Comparison of ENCODE assay signal across 8 mouse cellular contexts in the genomic region with DNA sequence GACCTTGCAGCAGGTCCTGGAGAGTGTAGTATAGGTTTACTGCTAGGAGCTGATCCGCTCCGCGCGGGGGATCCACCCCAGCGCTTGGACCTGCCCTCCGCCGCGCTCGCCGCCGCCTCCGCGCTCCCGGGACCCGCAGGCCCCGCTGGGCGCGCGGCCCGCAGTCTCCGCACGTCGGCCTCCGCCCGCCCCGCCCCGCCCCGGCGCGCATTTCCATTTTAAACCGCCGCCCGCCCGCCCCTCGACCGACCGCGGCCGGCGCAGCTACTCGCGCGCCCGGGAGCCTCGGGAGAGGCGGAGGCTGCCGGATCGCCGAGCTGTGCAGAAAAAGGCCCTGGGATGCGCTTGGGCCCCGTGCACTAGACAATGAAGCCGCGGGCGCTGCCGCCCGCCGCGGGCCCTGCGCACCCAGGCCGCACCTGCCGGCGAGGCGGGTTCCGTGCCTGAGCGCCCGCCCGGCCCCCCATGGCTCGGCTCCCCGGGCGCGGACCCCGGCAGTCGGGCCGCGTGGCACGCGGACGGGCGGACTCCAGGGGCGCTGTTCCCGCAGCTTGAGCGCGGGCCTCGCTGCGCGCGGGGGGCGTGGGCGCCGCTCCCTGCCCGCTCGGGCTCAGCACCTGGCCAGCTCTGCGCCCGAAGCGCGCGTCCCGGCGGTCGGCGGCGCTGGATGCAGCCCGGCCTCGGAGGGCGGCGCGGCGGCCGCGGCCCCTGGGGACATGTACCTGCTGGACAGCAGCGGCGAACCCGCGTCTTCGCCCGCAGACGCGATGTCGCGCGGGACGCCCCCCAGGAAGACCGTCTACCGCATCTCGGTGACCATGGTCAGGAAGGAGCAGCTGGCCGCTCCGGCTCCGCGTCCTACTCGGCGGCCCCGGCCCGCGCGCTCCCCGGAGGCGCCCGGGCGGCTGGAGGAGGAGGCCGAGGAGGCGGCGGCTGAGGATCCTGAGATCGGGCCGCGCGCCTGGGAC.
A peak's percentile ranks its signal among the peaks of the same experiment; 100 is the strongest.
DNase-seq lines count a peak whose midpoint lies in the region; ATAC-seq and TF ChIP-seq lines count a peak whose summit lies in the region.

No protein-coding gene starts in this region.

- peak; percentile 82 for ATAC-seq in forebrain, embryonic 12.5 days (ENCODE audit: low FRiP score)
- ATAC-seq in heart, embryonic 15.5 days (replicated peaks; ENCODE audit: insufficient number of reproducible peaks, insufficient read depth, low FRiP score, low read depth): peak; percentile 75
- peak; percentile 68 for ATAC-seq in liver, embryonic 15.5 days (ENCODE audit: insufficient read depth)
- peak; percentile 70 for ATAC-seq in neural tube, embryonic 15.5 days (ENCODE audit: low FRiP score)

- H3K27me3 ChIP-seq in C2C12 (ENCODE audit: control insufficient read depth, insufficient read depth, insufficient read length): no peaks in the 10 kb centered on the region
- peaks cover 18% of the 10 kb centered on the region; the same call in 1 of the 2 replicates for H3K27me3 ChIP-seq in forebrain, embryonic 12.5 days
- H3K27me3 ChIP-seq in heart, embryonic 15.5 days: peaks cover 14% of the 10 kb centered on the region; the same call in 1 of the 2 replicates
- peaks cover 51% of the 10 kb centered on the region for H3K27me3 ChIP-seq in liver, embryonic 15.5 days
- no peaks in the 10 kb centered on the region for H3K27me3 ChIP-seq in neural tube, embryonic 15.5 days (replicated peaks)

- peak; percentile 79 for DNase-seq in brain, embryonic 18.5 days (ENCODE audit: low read depth, low spot score)
- peak; percentile 72 to 84 for DNase-seq in kidney, postnatal 36 days
- DNase-seq in thymus, postnatal 4 days: peak; percentile 79

- under 1% methylated on average over 131 of the region's 146 CpGs for WGBS in forebrain, embryonic 12.5 days
- WGBS in heart, embryonic 15.5 days: under 1% methylated on average over 135 of the region's 146 CpGs
- under 1% methylated on average over 128 of the region's 146 CpGs for WGBS in liver, embryonic 15.5 days (ENCODE audit: insufficient replicate concordance)
- whole genome bisulfite sequencing in neural tube, embryonic 15.5 days: under 1% methylated on average over 137 of the region's 146 CpGs

- peaks cover 45% of the 10 kb centered on the region for H3K79me2 ChIP-seq in C2C12 (ENCODE audit: control insufficient read depth, insufficient read depth)

- H3K79me3 ChIP-seq in C2C12 (ENCODE audit: low read depth): peaks cover 23% of the 10 kb centered on the region

- H3ac ChIP-seq in C2C12 (ENCODE audit: control insufficient read depth, insufficient read length, low read depth): peak overlapping the region; percentile 91

- peak overlapping the region; percentile 99 for H3K4me2 ChIP-seq in forebrain, embryonic 12.5 days
- peak overlapping the region; percentile 97 for H3K4me2 ChIP-seq in heart, embryonic 15.5 days
- H3K4me2 ChIP-seq in liver, embryonic 15.5 days: peak overlapping the region; percentile 72
- H3K4me2 ChIP-seq in neural tube, embryonic 15.5 days: peak overlapping the region; percentile 78

- H3K4me1 ChIP-seq in forebrain, embryonic 12.5 days: peaks cover 74% of the 10 kb centered on the region
- H3K4me1 ChIP-seq in heart, embryonic 15.5 days (replicated peaks): peaks cover 46% of the 10 kb centered on the region
- peaks cover 22% of the 10 kb centered on the region; the same call in 1 of the 2 replicates for H3K4me1 ChIP-seq in liver, embryonic 15.5 days (replicated peaks)
- peaks cover 73% of the 10 kb centered on the region for H3K4me1 ChIP-seq in neural tube, embryonic 15.5 days

- peak overlapping the region; percentile 38 for H3K4me3 ChIP-seq in C2C12 (ENCODE audit: insufficient read depth, poor library complexity, severe bottlenecking)
- peak overlapping the region; percentile 75 for H3K4me3 ChIP-seq in forebrain, embryonic 12.5 days (replicated peaks)
- peak overlapping the region; percentile 68 for H3K4me3 ChIP-seq in heart, embryonic 15.5 days
- H3K4me3 ChIP-seq in liver, embryonic 15.5 days (replicated peaks): peak overlapping the region; percentile 58
- peak overlapping the region; percentile 86 for H3K4me3 ChIP-seq in neural tube, embryonic 15.5 days (replicated peaks)

- no peaks in the 10 kb centered on the region for H3K36me3 ChIP-seq in C2C12 (ENCODE audit: control insufficient read depth, insufficient read depth)
- no peaks in the 10 kb centered on the region for H3K36me3 ChIP-seq in forebrain, embryonic 12.5 days (replicated peaks)
- H3K36me3 ChIP-seq in heart, embryonic 15.5 days: no peaks in the 10 kb centered on the region
- H3K36me3 ChIP-seq in liver, embryonic 15.5 days (replicated peaks): no peaks in the 10 kb centered on the region
- H3K36me3 ChIP-seq in neural tube, embryonic 15.5 days: no peaks in the 10 kb centered on the region

- H3K9me3 ChIP-seq in forebrain, embryonic 12.5 days: no peaks in the 10 kb centered on the region
- H3K9me3 ChIP-seq in heart, embryonic 15.5 days (replicated peaks): no peaks in the 10 kb centered on the region
- H3K9me3 ChIP-seq in liver, embryonic 15.5 days (replicated peaks): no peaks in the 10 kb centered on the region
- H3K9me3 ChIP-seq in neural tube, embryonic 15.5 days (replicated peaks): no peaks in the 10 kb centered on the region

- no peak for TF ChIP-seq CTCF in C2C12 (IDR thresholded peaks at IDR 0.05; ENCODE audit: control insufficient read depth, insufficient read depth, insufficient read length)

- H3K27ac ChIP-seq in forebrain, embryonic 12.5 days: peak overlapping the region; percentile 96
- H3K27ac ChIP-seq in heart, embryonic 15.5 days: peak overlapping the region; percentile 44
- H3K27ac ChIP-seq in liver, embryonic 15.5 days (replicated peaks): no peak overlapping the region
- H3K27ac ChIP-seq in neural tube, embryonic 15.5 days (replicated peaks): peak overlapping the region; percentile 94

- peak overlapping the region; percentile 90 for H3K9ac ChIP-seq in forebrain, embryonic 12.5 days
- H3K9ac ChIP-seq in heart, embryonic 15.5 days: peak overlapping the region; percentile 74
- H3K9ac ChIP-seq in liver, embryonic 15.5 days: peak overlapping the region; percentile 15; the same call in 1 of the 2 replicates
- peak overlapping the region; percentile 91 for H3K9ac ChIP-seq in neural tube, embryonic 15.5 days (replicated peaks)

TF ChIP-seq in C2C12, 6 proteins besides CTCF, POLR2A, EP300 and RAD21:
- TF ChIP-seq MYOD1 (IDR thresholded peaks at IDR 0.05; ENCODE audit: control insufficient read depth, insufficient read length, low read depth) (no peak), CEBPB (IDR thresholded peaks at IDR 0.05; ENCODE audit: low read depth) (no peak), USF1 (IDR thresholded peaks at IDR 0.05; ENCODE audit: low read depth) (no peak), FOSL1 (IDR thresholded peaks at IDR 0.05; ENCODE audit: insufficient read depth, low read length, poor library complexity, severe bottlenecking) (no peak)

Comparison
In these comparisons a context has a peak if more than half of its experiments do, and no peak if none do; other contexts are left out.
1. H3K9ac ChIP-seq: peak in every context shown above with its lines; median percentile 91 in neural tube, embryonic 15.5 days; 90 in forebrain, embryonic 12.5 days; 74 in heart, embryonic 15.5 days; 15 in liver, embryonic 15.5 days.